Mouse (Mus musculus) gastrocnemius, adult 8-10 months (tissue): ENCODE results near the gene Ubap2. TPM values are rescaled to one million over a fixed set of nuclear protein-coding genes. Genes with fewer than 3 reads are reported as not detected.

ENCODE experiments used
- DNase-seq, 2 experiments: peaks; one replicate each; pipeline ENCODE4 v3.0.0; 2022; ENCODE audit warnings: low spot score in 2 of 2
- total RNA-seq, 4 experiments: library from RNA; stranded (reverse); gene quantifications; 2 replicates each; pipeline ENCODE4 v1.2.4; 2022

Ubap2 gene
- 10 to 100 TPM; 72.8 to 87.2 (median 82.4) TPM for total RNA-seq

DNA sequence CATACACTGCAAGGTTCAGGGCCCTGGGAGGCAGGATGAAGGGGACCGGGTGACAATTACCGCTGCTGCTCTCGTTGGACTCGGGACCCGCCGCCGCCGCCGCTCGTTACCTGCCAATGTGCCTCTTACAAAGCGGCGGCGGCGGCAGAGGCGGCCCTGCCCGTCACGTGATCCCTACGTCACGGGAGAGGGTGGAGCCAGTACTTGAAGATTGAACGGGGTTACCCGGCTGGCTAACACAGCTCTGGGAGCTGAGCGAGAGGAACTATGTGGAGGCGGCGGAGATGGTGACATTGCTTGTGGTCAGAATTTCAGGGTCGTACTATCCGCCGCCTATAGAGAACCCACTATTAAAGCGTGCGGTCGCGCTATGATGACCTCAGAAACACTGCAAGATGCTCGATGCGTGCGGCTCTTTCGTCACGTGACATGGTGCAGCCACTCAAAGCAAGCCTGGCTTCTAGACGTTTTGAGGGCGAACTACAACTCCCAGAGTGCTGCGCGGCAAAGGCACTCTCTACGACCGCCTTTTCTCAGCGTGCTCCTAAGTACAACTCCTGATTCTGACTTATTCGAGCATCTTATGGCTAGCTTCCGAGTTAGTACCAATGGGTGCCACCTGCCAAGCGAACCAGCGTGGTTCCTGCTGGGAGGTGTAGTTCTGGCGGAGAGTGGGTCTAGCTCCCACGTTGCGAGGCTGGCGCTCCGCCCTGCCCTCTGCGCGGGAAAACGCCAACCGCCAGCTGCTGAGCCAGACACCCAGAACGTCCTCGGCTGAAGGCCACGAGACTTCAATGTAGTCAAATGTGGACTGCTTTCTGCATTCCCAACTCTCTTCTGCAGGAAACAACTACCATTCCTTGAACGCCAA, at the start of gene Ubap2:
TSS of gene Ubap2 (minus strand) at position 165 of the 871 bp plus-strand sequence.
- peak; percentile 94 to 97 for DNase-seq

DNA sequence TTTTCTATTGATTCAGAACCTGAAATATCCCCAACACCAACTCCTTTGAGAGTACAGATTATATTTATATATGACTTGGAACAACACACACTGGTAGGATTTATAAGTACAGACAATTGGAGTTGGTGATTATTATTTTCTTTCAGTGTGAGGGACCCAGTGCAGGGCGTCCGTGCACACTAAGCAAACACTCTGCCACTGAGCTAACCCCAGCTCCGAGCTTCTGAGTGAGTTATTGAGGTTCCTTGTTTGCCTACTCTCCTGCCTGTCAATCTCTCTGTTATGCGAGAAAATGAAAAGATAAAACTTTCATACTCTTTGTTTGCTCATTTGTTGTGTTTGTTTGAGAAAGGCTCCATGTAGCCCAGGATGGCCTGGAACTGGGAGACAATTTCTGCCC, 46.0 kb upstream of the Ubap2 start:
- no peak for DNase-seq

- no peak for DNase-seq
Measured at GRCm38 (mm10) chr4:41318267-41318666, 43.3 kb upstream of the Ubap2 start.

- DNase-seq: no peak
Measured at GRCm38 (mm10) chr4:41315173-41315572, 40.2 kb upstream of the Ubap2 start.

GRCm38 (mm10) chr4:41314141-41315129, 39.5 kb upstream of the Ubap2 start, which contains the start of gene Dcaf12:
Gene Dcaf12, minus strand, starts transcription at chr4:41314889.
- DNase-seq: peak; percentile 91 to 94

- DNase-seq: no peak
Measured at GRCm38 (mm10) chr4:41313722-41314121, 38.8 kb upstream of the Ubap2 start.

DNA sequence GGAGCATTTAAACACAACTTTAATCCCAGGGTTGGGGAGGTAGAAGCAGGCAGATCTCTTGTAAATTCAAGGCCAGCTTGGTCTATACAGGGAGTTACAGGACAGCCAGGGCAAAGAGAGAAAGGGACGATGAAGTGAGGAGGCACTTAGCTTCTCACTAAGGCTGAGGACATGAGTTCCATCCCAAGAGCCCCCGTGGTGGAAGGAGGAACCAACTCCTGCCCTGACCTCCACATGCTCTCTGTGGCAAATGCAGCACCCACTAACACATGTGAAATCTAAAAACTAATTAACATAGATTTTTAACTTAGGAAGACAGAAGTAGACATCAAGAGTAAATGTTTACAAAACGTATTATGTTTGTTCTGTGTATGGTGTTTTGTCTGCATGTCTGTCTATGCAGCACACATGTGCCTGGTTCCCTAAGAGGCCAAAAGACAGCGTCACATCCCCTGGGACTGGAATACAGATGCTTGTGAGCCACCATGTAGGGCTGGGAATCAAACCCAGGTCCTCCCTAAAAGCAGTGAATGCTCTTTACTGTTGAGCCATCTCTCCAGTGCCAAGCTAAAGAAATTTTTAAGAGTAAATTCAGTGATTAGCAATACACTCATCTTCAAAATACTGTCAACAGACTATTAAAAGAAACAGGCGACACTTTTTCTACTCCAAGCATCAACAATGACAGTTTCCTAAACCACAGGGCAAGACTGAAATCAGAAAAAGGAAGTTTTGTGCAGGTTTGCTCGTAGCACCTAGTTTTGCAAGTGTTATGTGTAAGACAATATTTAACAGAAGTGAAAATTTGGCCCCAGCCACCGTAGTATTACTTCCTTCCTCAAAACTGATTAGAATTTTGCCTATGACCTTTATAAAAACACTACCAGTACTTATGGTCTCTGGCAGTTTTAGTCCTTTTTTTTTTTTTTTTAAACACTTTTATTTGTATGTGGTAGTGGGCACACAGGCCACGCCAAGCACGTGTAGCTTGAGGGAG, 35.9 kb upstream of the Ubap2 start:
- no peak for DNase-seq

- DNase-seq: no peak
Measured at GRCm38 (mm10) chr4:41307406-41307805, 32.5 kb upstream of the Ubap2 start.

- DNase-seq: no peak
Measured at GRCm38 (mm10) chr4:41304302-41304701, 29.4 kb upstream of the Ubap2 start.

DNA sequence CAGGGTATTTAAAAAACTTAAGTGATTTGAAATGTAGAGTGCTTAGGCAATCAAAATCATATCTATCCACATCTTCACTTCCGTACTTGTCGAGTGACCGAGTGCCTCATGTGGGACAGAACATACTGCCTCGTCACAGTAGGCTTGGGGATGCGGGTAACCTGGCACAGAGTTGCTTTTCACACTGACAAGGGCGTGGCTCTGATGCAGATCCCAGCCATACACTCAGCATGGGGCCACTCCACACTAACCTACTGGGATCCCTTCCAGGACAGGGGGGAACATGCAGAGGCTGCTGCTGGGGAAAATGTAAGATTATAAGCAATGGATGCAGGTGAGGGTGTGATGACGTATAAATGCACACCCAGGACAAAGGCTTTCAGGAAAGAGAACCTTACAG, 28.7 kb upstream of the Ubap2 start:
- DNase-seq: no peak

- no peak for DNase-seq
Measured at GRCm38 (mm10) chr4:41298976-41299375, 24.0 kb upstream of the Ubap2 start.

DNA sequence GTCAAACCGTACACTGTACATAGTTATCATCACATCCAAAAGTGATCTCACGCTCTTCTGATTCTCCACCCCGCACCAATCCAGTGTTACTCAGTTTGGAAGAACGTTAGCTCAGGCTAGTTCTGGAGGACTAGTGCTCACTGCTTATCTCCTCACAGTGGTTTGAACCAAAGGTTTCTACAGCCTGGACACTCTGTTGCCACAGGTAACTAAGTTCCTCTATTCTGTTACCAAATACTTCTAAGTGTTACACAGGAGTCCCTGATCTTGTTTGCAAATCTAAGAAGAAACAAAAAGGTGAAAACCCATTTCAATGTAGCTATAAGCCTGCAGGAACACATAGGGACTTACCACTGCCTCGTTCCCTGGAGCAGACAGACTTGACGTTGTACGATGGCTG, 21.0 kb upstream of the Ubap2 start:
- DNase-seq: no peak

DNA sequence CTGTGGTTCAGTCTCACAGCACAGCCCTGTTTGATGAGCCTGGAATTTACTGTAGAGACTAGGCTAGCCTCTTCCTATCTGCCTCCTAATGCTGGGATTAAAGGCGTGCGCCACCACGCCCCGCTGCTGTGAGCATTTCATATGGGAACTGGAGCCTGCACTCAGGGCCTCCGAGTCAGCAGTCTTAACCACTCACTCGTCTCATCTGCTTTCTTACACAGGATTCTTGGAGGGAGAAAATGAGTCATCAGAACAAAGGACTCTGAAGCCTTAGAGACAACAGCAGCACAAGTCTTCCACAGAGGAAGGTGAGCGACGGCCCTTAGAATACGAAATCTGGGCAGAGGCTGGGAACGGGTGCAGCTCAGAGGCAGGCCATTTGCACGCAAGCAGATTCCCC, 20.6 kb upstream of the Ubap2 start:
- no peak for DNase-seq

- DNase-seq: peak; percentile 28 to 31
Measured at GRCm38 (mm10) chr4:41293907-41294306, 19.0 kb upstream of the Ubap2 start.

GRCm38 (mm10) chr4:41289802-41290201, 14.9 kb upstream of the Ubap2 start:
- peak in 1 of 2 experiments; percentile 26 for DNase-seq

GRCm38 (mm10) chr4:41286420-41286819, 11.5 kb upstream of the Ubap2 start:
- DNase-seq: no peak

DNA sequence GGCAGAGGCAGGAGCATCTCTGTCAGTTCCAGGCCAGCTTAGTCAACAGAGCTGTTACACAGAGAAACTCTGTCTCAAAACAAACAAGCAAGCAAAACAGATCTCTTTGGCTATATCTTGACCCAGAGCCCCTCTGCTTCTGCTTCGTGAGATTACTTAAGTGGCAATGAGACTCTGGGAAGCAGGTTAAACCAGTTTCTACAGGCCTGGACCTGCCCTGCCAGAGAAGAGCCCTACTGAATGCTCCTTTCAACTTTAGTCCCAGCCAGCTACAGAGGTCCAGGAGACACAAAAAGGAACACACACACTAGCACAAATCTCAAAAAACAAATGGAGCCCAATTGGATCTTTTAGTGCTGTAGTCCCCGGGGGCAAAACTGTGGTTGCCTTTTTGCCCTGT, 9.1 kb upstream of the Ubap2 start:
- no peak for DNase-seq

DNA sequence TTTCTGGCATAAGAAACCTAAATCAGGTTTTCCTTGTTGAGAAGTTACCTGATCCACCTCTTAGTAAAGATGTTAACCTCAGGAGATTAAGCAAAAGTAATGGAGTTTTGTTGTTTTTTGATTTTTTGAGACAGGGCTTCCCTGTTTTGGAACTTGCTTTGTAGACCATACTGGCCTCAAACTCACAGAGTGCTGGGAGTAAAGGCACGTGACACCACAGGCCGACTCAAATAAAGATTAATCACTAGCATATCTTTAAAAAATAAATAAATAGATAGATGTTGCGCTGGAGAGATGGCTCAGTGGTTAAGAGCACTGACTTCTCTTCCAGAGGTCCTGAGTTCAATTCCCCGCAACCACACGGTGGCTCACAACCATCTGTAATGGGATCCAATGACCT, 983 bp upstream of the Ubap2 start:
- no peak for DNase-seq

- no peak for DNase-seq
Measured at GRCm38 (mm10) chr4:41274377-41274979, 466 bp downstream of the Ubap2 start.

- no peak for DNase-seq
Measured at GRCm38 (mm10) chr4:41268133-41268532, 6.8 kb downstream of the Ubap2 start.
